Mouse (Mus musculus): ENCODE measurements around the gene Atr. TPM values are rescaled to one million over a fixed set of nuclear protein-coding genes. Genes with fewer than 3 reads are reported as not detected.
"Not testable (repeated sequence)": the region's sequence is repeated elsewhere in the genome, so short reads cannot be mapped to it uniquely, and the experiment has no call there.

The Atr gene
- polyA plus RNA-seq, 1 experiment from 2014 or later: 11.6 TPM

- no peak overlapping the region for H3K4me2 ChIP-seq (ENCODE audit: low read length)
- no peak overlapping the region for H3K9ac ChIP-seq (ENCODE audit: low read depth, low read length)
- no peaks in the 10 kb centered on the region for H3K9me3 ChIP-seq (replicated peaks; ENCODE audit: control insufficient read depth, low read length, poor library complexity, severe bottlenecking)
- WGBS: 96% methylated on average over 7 of the region's 7 CpGs
- peaks cover 9% of the 10 kb centered on the region for H3K4me1 ChIP-seq (ENCODE audit: control insufficient read depth, insufficient read depth, low read length)
- no peak overlapping the region for H3K27ac ChIP-seq (ENCODE audit: low read length)
- H3K27me3 ChIP-seq (ENCODE audit: control insufficient read depth, insufficient read depth, low read depth, low read length): no peaks in the 10 kb centered on the region
- H3K36me3 ChIP-seq (ENCODE audit: control insufficient read depth, insufficient read depth, low read length): no peaks in the 10 kb centered on the region
- no peak overlapping the region for H3K4me3 ChIP-seq (ENCODE audit: low read depth, low read length)
- no peak for ATAC-seq
These were observed 100.8 kb downstream of the Atr start for GRCm38 (mm10) chr9:95958041-95958730.

- not testable (repeated sequence) for H3K27me3 ChIP-seq (ENCODE audit: control insufficient read depth, insufficient read depth, low read depth, low read length); H3K4me1 ChIP-seq (ENCODE audit: control insufficient read depth, insufficient read depth, low read length); H3K9me3 ChIP-seq (replicated peaks; ENCODE audit: control insufficient read depth, low read length, poor library complexity, severe bottlenecking); H3K27ac ChIP-seq (ENCODE audit: low read length); H3K9ac ChIP-seq (ENCODE audit: low read depth, low read length); H3K4me2 ChIP-seq (ENCODE audit: low read length); H3K4me3 ChIP-seq (ENCODE audit: low read depth, low read length); H3K36me3 ChIP-seq (ENCODE audit: control insufficient read depth, insufficient read depth, low read length); ATAC-seq
- WGBS: 91% methylated on average over 2 of the region's 2 CpGs
These were observed 101.3 kb downstream of the Atr start for GRCm38 (mm10) chr9:95958731-95959105.

GRCm38 (mm10) chr9:95959246-95959645, 101.8 kb downstream of the Atr start:
- WGBS: 87% methylated on average over 6 of the region's 6 CpGs
- Histone ChIP-seq H3K27ac (ENCODE audit: low read length) (no peak overlapping the region), H3K36me3 (ENCODE audit: control insufficient read depth, insufficient read depth, low read length) (peaks cover 3% of the 10 kb centered on the region; the same call in 1 of the 2 replicates), H3K4me3 (ENCODE audit: low read depth, low read length) (no peak overlapping the region), H3K27me3 (ENCODE audit: control insufficient read depth, insufficient read depth, low read depth, low read length) (no peaks in the 10 kb centered on the region), H3K4me1 (ENCODE audit: control insufficient read depth, insufficient read depth, low read length) (peaks cover 9% of the 10 kb centered on the region), H3K9me3 (replicated peaks; ENCODE audit: control insufficient read depth, low read length, poor library complexity, severe bottlenecking) (no peaks in the 10 kb centered on the region), H3K9ac (ENCODE audit: low read depth, low read length) (no peak overlapping the region), H3K4me2 (ENCODE audit: low read length) (no peak overlapping the region)
- ATAC-seq: no peak

- WGBS: 96% methylated on average over 3 of the region's 3 CpGs
- Histone ChIP-seq H3K9me3 (replicated peaks; ENCODE audit: control insufficient read depth, low read length, poor library complexity, severe bottlenecking) (no peaks in the 10 kb centered on the region), H3K27ac (ENCODE audit: low read length) (no peak overlapping the region), H3K27me3 (ENCODE audit: control insufficient read depth, insufficient read depth, low read depth, low read length) (no peaks in the 10 kb centered on the region), H3K36me3 (ENCODE audit: control insufficient read depth, insufficient read depth, low read length) (peaks cover 8% of the 10 kb centered on the region), H3K4me3 (ENCODE audit: low read depth, low read length) (no peak overlapping the region), H3K9ac (ENCODE audit: low read depth, low read length) (no peak overlapping the region), H3K4me2 (ENCODE audit: low read length) (no peak overlapping the region), H3K4me1 (ENCODE audit: control insufficient read depth, insufficient read depth, low read length) (peaks cover 9% of the 10 kb centered on the region)
- no peak for ATAC-seq
These were observed 102.5 kb downstream of the Atr start for GRCm38 (mm10) chr9:95959732-95960428.

- no peak overlapping the region for H3K27ac ChIP-seq (ENCODE audit: low read length)
These were observed 103.7 kb downstream of the Atr start for GRCm38 (mm10) chr9:95961058-95961457.

GRCm38 (mm10) chr9:95964037-95964436, 106.6 kb downstream of the Atr start:
- no peak overlapping the region for H3K9ac ChIP-seq (ENCODE audit: low read depth, low read length)
- 97% methylated on average over 13 of the region's 13 CpGs for WGBS
- ATAC-seq: no peak

More at GRCm38 (mm10) chr9:95961058-95961457, 103.7 kb downstream of the Atr start:
- no peak overlapping the region for H3K4me2 ChIP-seq (ENCODE audit: low read length)
- H3K36me3 ChIP-seq (ENCODE audit: control insufficient read depth, insufficient read depth, low read length): peaks cover 11% of the 10 kb centered on the region
- no peaks in the 10 kb centered on the region for H3K27me3 ChIP-seq (ENCODE audit: control insufficient read depth, insufficient read depth, low read depth, low read length)
- H3K4me3 ChIP-seq (ENCODE audit: low read depth, low read length): no peak overlapping the region
- H3K9ac ChIP-seq (ENCODE audit: low read depth, low read length): no peak overlapping the region
- ATAC-seq: no peak
- no peaks in the 10 kb centered on the region for H3K9me3 ChIP-seq (replicated peaks; ENCODE audit: control insufficient read depth, low read length, poor library complexity, severe bottlenecking)
- H3K4me1 ChIP-seq (ENCODE audit: control insufficient read depth, insufficient read depth, low read length): peaks cover 9% of the 10 kb centered on the region

GRCm38 (mm10) chr9:95978279-95978678, 120.9 kb downstream of the Atr start:
- peaks cover 30% of the 10 kb centered on the region for H3K36me3 ChIP-seq (ENCODE audit: control insufficient read depth, insufficient read depth, low read length)
- no peak for ATAC-seq
- H3K9ac ChIP-seq (ENCODE audit: low read depth, low read length): no peak overlapping the region
- H3K4me1 ChIP-seq (ENCODE audit: control insufficient read depth, insufficient read depth, low read length): no peaks in the 10 kb centered on the region
- H3K4me2 ChIP-seq (ENCODE audit: low read length): no peak overlapping the region
- 94% methylated on average over 2 of the region's 2 CpGs for WGBS
- H3K27ac ChIP-seq (ENCODE audit: low read length): no peak overlapping the region
- no peaks in the 10 kb centered on the region for H3K27me3 ChIP-seq (ENCODE audit: control insufficient read depth, insufficient read depth, low read depth, low read length)
- H3K9me3 ChIP-seq (replicated peaks; ENCODE audit: control insufficient read depth, low read length, poor library complexity, severe bottlenecking): no peaks in the 10 kb centered on the region
- no peak overlapping the region for H3K4me3 ChIP-seq (ENCODE audit: low read depth, low read length)

More at GRCm38 (mm10) chr9:95964037-95964436, 106.6 kb downstream of the Atr start:
- H3K27ac ChIP-seq (ENCODE audit: low read length): no peak overlapping the region
- H3K4me3 ChIP-seq (ENCODE audit: low read depth, low read length): no peak overlapping the region
- H3K27me3 ChIP-seq (ENCODE audit: control insufficient read depth, insufficient read depth, low read depth, low read length): no peaks in the 10 kb centered on the region
- H3K9me3 ChIP-seq (replicated peaks; ENCODE audit: control insufficient read depth, low read length, poor library complexity, severe bottlenecking): no peaks in the 10 kb centered on the region
- H3K4me2 ChIP-seq (ENCODE audit: low read length): no peak overlapping the region
- no peaks in the 10 kb centered on the region for H3K4me1 ChIP-seq (ENCODE audit: control insufficient read depth, insufficient read depth, low read length)
- H3K36me3 ChIP-seq (ENCODE audit: control insufficient read depth, insufficient read depth, low read length): peaks cover 15% of the 10 kb centered on the region

- Histone ChIP-seq H3K27me3 (ENCODE audit: control insufficient read depth, insufficient read depth, low read depth, low read length) (no peaks in the 10 kb centered on the region), H3K9ac (ENCODE audit: low read depth, low read length) (no peak overlapping the region), H3K4me2 (ENCODE audit: low read length) (no peak overlapping the region), H3K9me3 (replicated peaks; ENCODE audit: control insufficient read depth, low read length, poor library complexity, severe bottlenecking) (no peaks in the 10 kb centered on the region), H3K4me1 (ENCODE audit: control insufficient read depth, insufficient read depth, low read length) (no peaks in the 10 kb centered on the region), H3K4me3 (ENCODE audit: low read depth, low read length) (no peak overlapping the region), H3K27ac (ENCODE audit: low read length) (no peak overlapping the region), H3K36me3 (ENCODE audit: control insufficient read depth, insufficient read depth, low read length) (peaks cover 30% of the 10 kb centered on the region)
- ATAC-seq: no peak
- 84% methylated on average over 6 of the region's 6 CpGs for WGBS
These were observed 122.5 kb downstream of the Atr start for GRCm38 (mm10) chr9:95979896-95980295.

GRCm38 (mm10) chr9:95992255-95992654, 134.9 kb downstream of the Atr start:
- H3K4me1 ChIP-seq (ENCODE audit: control insufficient read depth, insufficient read depth, low read length): no peaks in the 10 kb centered on the region
- no peaks in the 10 kb centered on the region for H3K27me3 ChIP-seq (ENCODE audit: control insufficient read depth, insufficient read depth, low read depth, low read length)
- H3K9ac ChIP-seq (ENCODE audit: low read depth, low read length): no peak overlapping the region
- 92% methylated on average over 2 of the region's 2 CpGs for WGBS
- H3K4me2 ChIP-seq (ENCODE audit: low read length): no peak overlapping the region
- no peak overlapping the region for H3K4me3 ChIP-seq (ENCODE audit: low read depth, low read length)
- no peaks in the 10 kb centered on the region for H3K9me3 ChIP-seq (replicated peaks; ENCODE audit: control insufficient read depth, low read length, poor library complexity, severe bottlenecking)
- H3K36me3 ChIP-seq (ENCODE audit: control insufficient read depth, insufficient read depth, low read length): peaks cover 22% of the 10 kb centered on the region
- no peak overlapping the region for H3K27ac ChIP-seq (ENCODE audit: low read length)
- no peak for ATAC-seq
